Mouse (Mus musculus) liver, adult 10 weeks (tissue): ENCODE measurements around the gene Etaa1. TPM values are rescaled to one million over a fixed set of nuclear protein-coding genes. Genes with fewer than 3 reads are reported as not detected.

ENCODE experiments used
- polyA plus RNA-seq: library from polyadenylated mRNA; stranded (reverse); fragments of 350-450 nt; fragmentation: Illumina TruSeq; extraction: RNeasy Lipid Tissue Mini Kit (QIAGEN cat#74804); gene quantifications from one replicate; pipeline ENCODE4 v1.2.3, GENCODE M21; 2014; ENCODE audit warnings: low read depth, low replicate concordance

The Etaa1 gene
- 9.1 TPM for polyA plus RNA-seq

DNA sequence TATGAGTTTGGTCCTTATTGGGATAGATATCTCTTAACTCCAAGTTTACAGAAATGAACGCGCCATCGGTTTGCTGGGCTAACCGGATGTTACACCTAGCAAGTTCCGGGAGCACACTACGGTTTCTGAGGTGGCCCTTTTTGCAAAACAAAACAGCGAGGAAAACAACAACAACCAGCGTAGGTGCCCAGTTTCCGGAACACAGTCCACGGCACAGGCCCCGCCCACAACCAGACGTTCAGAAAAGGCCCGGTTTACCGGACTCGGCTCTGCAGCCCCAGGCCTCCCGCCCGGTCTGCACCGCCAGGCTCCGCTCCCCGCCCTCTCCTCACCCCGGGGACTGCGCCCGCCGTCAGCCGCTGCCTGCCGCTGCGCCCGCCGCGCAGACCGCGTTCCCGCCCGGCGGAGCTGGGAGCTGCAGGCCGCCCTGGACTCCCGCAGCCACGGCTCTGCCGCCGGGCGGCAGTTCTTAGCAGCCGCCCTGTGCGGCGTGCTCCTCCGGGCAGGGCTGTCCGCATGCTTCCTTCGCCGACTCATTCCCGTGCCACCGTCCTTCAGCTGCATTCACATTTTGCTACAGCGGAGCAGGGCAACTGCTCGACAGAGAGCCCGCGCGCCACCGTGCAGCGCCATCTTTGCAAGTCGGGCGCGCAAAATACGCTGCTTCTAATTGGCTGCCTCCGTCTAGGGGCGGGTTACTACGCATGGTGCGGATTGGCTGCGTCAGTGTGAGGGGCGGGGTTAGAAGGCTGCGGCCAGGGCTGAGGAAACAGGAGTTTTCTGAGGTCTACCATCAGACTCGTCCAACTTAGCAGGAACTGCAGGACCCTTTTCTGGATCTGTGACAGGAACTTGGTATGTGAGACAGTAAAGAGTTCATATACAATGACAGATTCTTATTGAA, at the start of gene Etaa1:
Gene Etaa1, minus strand, starts transcription at position 645 of the 904 bp plus-strand sequence.

